In the genomic region with DNA sequence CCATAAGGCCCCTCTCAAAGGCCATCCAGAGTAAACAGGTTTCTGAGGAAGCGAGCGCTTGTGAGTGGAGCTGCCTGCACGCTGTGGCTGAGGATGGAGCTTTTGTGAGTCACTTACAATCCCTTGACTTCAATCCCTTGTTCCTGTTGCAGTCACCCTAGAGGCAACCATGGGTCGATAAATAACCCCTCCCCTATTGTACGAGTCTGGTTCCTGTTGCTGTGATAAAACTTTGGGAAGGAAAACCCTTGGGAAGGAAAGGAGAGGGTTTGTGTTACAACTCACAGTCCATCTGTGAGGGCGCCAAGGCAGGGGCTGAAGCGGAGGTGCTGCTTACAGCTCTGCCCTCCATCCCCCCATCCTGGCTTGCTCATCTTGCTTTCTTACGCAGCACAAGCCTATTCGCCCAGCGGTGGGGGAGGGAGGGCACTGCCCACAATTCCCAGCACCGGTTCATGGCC, we compare ENCODE assay signal across 8 mouse cellular contexts. TPM values are rescaled to one million over a fixed set of nuclear protein-coding genes. Genes with fewer than 3 reads are reported as not detected.
DNase-seq lines count a peak whose midpoint lies in the region; ATAC-seq lines count a peak whose summit lies in the region.

No protein-coding gene starts in this region.

- no peaks in the 10 kb centered on the region for H3K36me3 ChIP-seq in heart, embryonic 12.5 days
- no peaks in the 10 kb centered on the region for H3K36me3 ChIP-seq in hindbrain, embryonic 13.5 days
- no peaks in the 10 kb centered on the region for H3K36me3 ChIP-seq in midbrain, embryonic 15.5 days (replicated peaks)

- no peaks in the 10 kb centered on the region for H3K9me3 ChIP-seq in heart, embryonic 12.5 days (replicated peaks)
- H3K9me3 ChIP-seq in hindbrain, embryonic 13.5 days, result no peaks in the 10 kb centered on the region
- no peaks in the 10 kb centered on the region for H3K9me3 ChIP-seq in midbrain, embryonic 15.5 days

- H3K4me1 ChIP-seq in heart, embryonic 12.5 days (replicated peaks), result peaks cover 51% of the 10 kb centered on the region
- peaks cover 48% of the 10 kb centered on the region for H3K4me1 ChIP-seq in hindbrain, embryonic 13.5 days (replicated peaks)
- H3K4me1 ChIP-seq in midbrain, embryonic 15.5 days, result peaks cover 21% of the 10 kb centered on the region

- no peak for DNase-seq in heart, postnatal 10 days
- DNase-seq in embryo, embryonic 9.5 days (ENCODE audit: extremely low spot score), result peak; percentile 68
- no peak for DNase-seq in right cerebral cortex, postnatal 4 days
- no peak for DNase-seq in testis, postnatal 10 days (ENCODE audit: low spot score)
- no peak for DNase-seq in kidney, postnatal 36 days

- H3K27ac ChIP-seq in heart, embryonic 12.5 days (ENCODE audit: poor library complexity, severe bottlenecking), result peak overlapping the region; percentile 78
- H3K27ac ChIP-seq in hindbrain, embryonic 13.5 days, result peak overlapping the region; percentile 77
- H3K27ac ChIP-seq in midbrain, embryonic 15.5 days, result peak overlapping the region; percentile 72

- H3K4me2 ChIP-seq in heart, embryonic 12.5 days, result peak overlapping the region; percentile 38
- H3K4me2 ChIP-seq in hindbrain, embryonic 13.5 days, result no peak overlapping the region
- H3K4me2 ChIP-seq in midbrain, embryonic 15.5 days, result 0 out of 2 replicates have a peak overlapping the region, but pooled peaks have one; percentile 2

- peak; percentile 59; the same call in 1 of the 2 replicates for ATAC-seq in heart, embryonic 12.5 days (ENCODE audit: insufficient number of reproducible peaks, low FRiP score)
- no peak for ATAC-seq in hindbrain, embryonic 13.5 days (ENCODE audit: low FRiP score)
- no peak for ATAC-seq in midbrain, embryonic 15.5 days (replicated peaks)

- H3K9ac ChIP-seq in heart, embryonic 12.5 days, result 0 out of 2 replicates have a peak overlapping the region, but pooled peaks have one; percentile 29
- H3K9ac ChIP-seq in hindbrain, embryonic 13.5 days, result 0 out of 2 replicates have a peak overlapping the region, but pooled peaks have one; percentile 31
- H3K9ac ChIP-seq in midbrain, embryonic 15.5 days, result no peak overlapping the region

- 15% methylated on average over 11 of the region's 11 CpGs for WGBS in heart, embryonic 12.5 days
- 14% methylated on average over 11 of the region's 11 CpGs for WGBS in hindbrain, embryonic 13.5 days
- 10% methylated on average over 11 of the region's 11 CpGs for WGBS in midbrain, embryonic 15.5 days

- intact Hi-C loops in heart, postnatal 10 days (cut with DNase I), result no loop called here

- H3K27me3 ChIP-seq in heart, embryonic 12.5 days (replicated peaks), result no peaks in the 10 kb centered on the region
- no peaks in the 10 kb centered on the region for H3K27me3 ChIP-seq in hindbrain, embryonic 13.5 days
- no peaks in the 10 kb centered on the region for H3K27me3 ChIP-seq in midbrain, embryonic 15.5 days (replicated peaks)

- H3K4me3 ChIP-seq in heart, embryonic 12.5 days, result no peak overlapping the region
- H3K4me3 ChIP-seq in hindbrain, embryonic 13.5 days, result no peak overlapping the region
- H3K4me3 ChIP-seq in midbrain, embryonic 15.5 days, result no peak overlapping the region

RNA-seq across cellular contexts. Expression of gene Cstad, which starts 45.2 kb away (rescaled TPM):
- polyA plus RNA-seq in heart, embryonic 12.5 days (2016; fragmentation: Nextera tagmentation; extraction: Ambion mirVana), result 1.4 and 2.0 TPM in 2 replicates
- 1 to 10 TPM; 1.9 to 3.1 TPM for total RNA-seq in heart, postnatal 10 days (2021)
- polyA plus RNA-seq in hindbrain, embryonic 13.5 days (2015; fragmentation: Nextera tagmentation; extraction: Ambion mirVana), result 0.77 and 0.83 TPM in 2 replicates
- 0.51 and 0.63 TPM in 2 replicates for polyA plus RNA-seq in midbrain, embryonic 15.5 days (2015; fragmentation: Nextera tagmentation; extraction: Ambion mirVana)
